Comparison of ENCODE assay signal across 1 mouse cellular context in the genomic region with DNA sequence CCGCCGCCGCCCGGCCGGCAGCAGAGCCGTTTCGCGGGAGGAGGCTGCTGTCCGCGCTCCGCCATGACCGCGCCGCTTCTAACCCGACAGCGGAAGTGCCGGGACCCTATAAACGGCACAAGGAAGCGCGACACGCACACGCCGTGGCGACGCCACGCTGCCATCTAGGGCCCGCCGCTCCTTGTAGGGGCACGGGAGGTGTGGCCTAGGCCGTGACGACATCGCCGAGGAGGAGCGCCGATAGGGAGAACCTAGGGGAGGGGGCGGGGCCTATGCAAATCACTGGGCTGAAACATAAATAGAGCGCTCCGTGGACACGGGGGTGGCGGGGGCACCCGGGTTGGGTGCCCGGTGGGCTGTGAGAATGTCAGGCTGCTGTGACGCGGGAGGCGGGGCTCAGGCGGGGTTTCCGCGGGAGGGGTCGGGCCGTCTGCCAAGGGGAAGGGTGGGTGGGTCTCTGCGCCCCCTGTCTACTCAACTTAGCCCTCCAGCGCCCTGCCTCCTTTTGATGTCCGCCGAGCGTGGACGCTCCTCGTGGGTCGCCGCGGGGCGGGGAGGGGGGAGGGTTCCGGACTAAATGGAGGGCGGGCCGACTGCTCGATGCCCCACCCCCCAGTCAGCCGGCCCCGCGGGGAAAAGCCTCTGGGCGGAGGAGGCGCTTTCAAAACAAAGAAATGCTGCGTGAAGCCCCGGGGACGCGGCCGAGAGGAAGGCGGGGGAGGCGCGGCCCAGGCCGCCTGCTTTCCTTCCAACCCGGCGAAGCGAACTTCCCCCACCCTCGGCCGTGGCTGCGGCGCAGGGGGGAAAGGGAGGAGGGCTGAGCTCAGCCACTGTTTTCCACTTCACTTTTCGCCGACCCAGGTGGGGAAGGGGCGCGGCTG.
TF ChIP-seq lines count a peak whose summit lies in the region.

No protein-coding gene starts in this region.

TF ChIP-seq in CH12.LX, 34 proteins besides CTCF, POLR2A, EP300 and RAD21 (continued from another document):
- 0 out of 2 replicates have a peak, but pooled peaks have one; percentile 67 for TF ChIP-seq MEF2A (IDR thresholded peaks at IDR 0.05; ENCODE audit: borderline replicate concordance, low read depth, low read length)
- peak; percentile 81 for TF ChIP-seq NELFE (IDR thresholded peaks at IDR 0.05; ENCODE audit: low read depth, low read length)
- no peak for TF ChIP-seq GABPA (IDR thresholded peaks at IDR 0.05; ENCODE audit: insufficient replicate concordance, low read depth, low read length)
- no peak for TF ChIP-seq SMC3 (IDR thresholded peaks at IDR 0.05; ENCODE audit: low read depth, low read length)
- TF ChIP-seq ZKSCAN1 (IDR thresholded peaks at IDR 0.05; ENCODE audit: borderline replicate concordance, low read depth, low read length): no peak
- peak; percentile 99 for TF ChIP-seq TCF12 (IDR thresholded peaks at IDR 0.05; ENCODE audit: low read depth, low read length)
- TF ChIP-seq KAT2A (IDR thresholded peaks at IDR 0.05; ENCODE audit: insufficient replicate concordance, low read length): no peak
- TF ChIP-seq CHD1 (IDR thresholded peaks at IDR 0.05; ENCODE audit: low read depth, low read length): no peak
- peak; percentile 50; the same call in 1 of the 2 replicates for TF ChIP-seq ZMIZ1 (IDR thresholded peaks at IDR 0.05; ENCODE audit: low read depth, low read length)
- peak; percentile 37; the same call in 1 of the 2 replicates for TF ChIP-seq MXI1 (IDR thresholded peaks at IDR 0.05; ENCODE audit: low read depth, low read length)
- TF ChIP-seq ELF1 (IDR thresholded peaks at IDR 0.05; ENCODE audit: low read depth, low read length): peak; percentile 96
- TF ChIP-seq USF2 (conservative IDR thresholded peaks at IDR 0.05; ENCODE audit: low read depth, low read length): no peak
- TF ChIP-seq E2F4 (IDR thresholded peaks at IDR 0.05; ENCODE audit: insufficient replicate concordance, low read depth, low read length): no peak
- TF ChIP-seq MAX (IDR thresholded peaks at IDR 0.05; ENCODE audit: low read length): 0 out of 2 replicates have a peak, but pooled peaks have one; percentile 27
- peak; percentile 87 for TF ChIP-seq SIN3A (IDR thresholded peaks at IDR 0.05; ENCODE audit: low read length)
- no peak for TF ChIP-seq MAFK (IDR thresholded peaks at IDR 0.05; ENCODE audit: insufficient replicate concordance, low read length)
- no peak for TF ChIP-seq ZC3H11A (IDR thresholded peaks at IDR 0.05; ENCODE audit: low read depth, low read length)
- peak; percentile 36; the same call in 1 of the 2 replicates for TF ChIP-seq NRF1 (IDR thresholded peaks at IDR 0.05; ENCODE audit: low read depth, low read length)
- TF ChIP-seq UBTF (IDR thresholded peaks at IDR 0.05; ENCODE audit: low read depth, low read length): peak; percentile 73
- no peak for TF ChIP-seq JUND (conservative IDR thresholded peaks at IDR 0.05; ENCODE audit: low read depth, low read length)
- no peak for TF ChIP-seq MYC (IDR thresholded peaks at IDR 0.05; ENCODE audit: low read depth, low read length)
- no peak for TF ChIP-seq PAX5 (IDR thresholded peaks at IDR 0.05; ENCODE audit: low read length)
- TF ChIP-seq TBP (conservative IDR thresholded peaks at IDR 0.05; ENCODE audit: low read depth, low read length): peak; percentile 93
- TF ChIP-seq ZNF384 (IDR thresholded peaks at IDR 0.05; ENCODE audit: low read depth, low read length): no peak
- TF ChIP-seq CHD2 (IDR thresholded peaks at IDR 0.05; ENCODE audit: low read length): peak; percentile 36; the same call in 1 of the 2 replicates
- no peak for TF ChIP-seq USF1 (IDR thresholded peaks at IDR 0.05; ENCODE audit: low read depth, low read length)
- peak; percentile 35; the same call in 1 of the 2 replicates for TF ChIP-seq BHLHE40 (IDR thresholded peaks at IDR 0.05; ENCODE audit: low read depth, low read length)
- no peak for TF ChIP-seq POLR2AphosphoS2 (IDR thresholded peaks at IDR 0.05; ENCODE audit: low read depth, low read length)
- TF ChIP-seq ETS1 (conservative IDR thresholded peaks at IDR 0.05; ENCODE audit: low read depth, low read length): peak; percentile 47
- no peak; the same call in 1 of the 2 replicates for TF ChIP-seq IRF4 (IDR thresholded peaks at IDR 0.05; ENCODE audit: low read depth, low read length)
- peak; percentile 93 for TF ChIP-seq MAZ (IDR thresholded peaks at IDR 0.05; ENCODE audit: low read depth, low read length)
